Mouse (Mus musculus) kidney, adult 2 months (tissue): ENCODE measurements at regions not wholly inside any gene's neighbourhood (a gene's known extent, or its start where the extent isn't known, plus 50 kb on each side); places are given as distances from the start of the nearest gene placed in this dataset.

Source experiments
- CTCF ChIP-seq: fragments of 200-500 bp; conservative IDR thresholded peaks from 2 replicates; pipeline ENCODE4 v1.5.1; 2011; ENCODE audit warnings: low read depth, mild to moderate bottlenecking, control low read depth, low read length, moderate library complexity, mixed read lengths; ENCODE audit not compliant: insufficient read depth, insufficient read length
- POLR2A ChIP-seq: fragments of 200-500 bp; IDR thresholded peaks from one replicate; pipeline ENCODE4 v1.6.1; 2011; ENCODE audit warnings: low read depth, low read length, control low read depth

GRCm38 (mm10) chr19:14355946-14356345, 241.9 kb downstream of the Tle4 start:
- TF ChIP-seq CTCF (no peak), POLR2A (no peak)
